Comparison of ENCODE assay signal across 8 mouse cellular contexts in the genomic region with DNA sequence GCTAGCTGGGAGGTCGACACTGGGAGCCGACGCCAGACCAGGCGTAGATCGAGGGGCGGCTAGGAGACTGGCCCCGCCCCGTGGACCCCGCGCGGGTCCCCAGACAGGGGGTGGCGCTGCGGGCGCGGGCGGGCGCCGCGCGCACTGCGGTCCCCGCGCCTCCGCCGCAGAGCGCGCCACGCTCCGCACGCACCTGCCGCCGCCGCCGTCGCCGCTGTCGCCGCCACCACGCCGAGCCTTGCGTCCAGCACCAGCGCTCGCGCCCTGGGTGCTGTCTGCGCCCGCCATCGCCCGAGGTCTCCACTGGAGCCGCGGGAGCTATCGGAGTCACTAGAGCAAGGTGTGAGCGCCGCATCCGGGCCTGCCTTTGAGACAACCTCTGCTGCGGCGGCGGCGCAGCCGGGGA. TPM values are rescaled to one million over a fixed set of nuclear protein-coding genes. Genes with fewer than 3 reads are reported as not detected.
DNase-seq lines count a peak whose midpoint lies in the region; ATAC-seq and TF ChIP-seq lines count a peak whose summit lies in the region.

A gene (plus strand): TSS at position 155 of the 406 bp plus-strand sequence.
A gene (minus strand): TSS at position 352 of the 406 bp plus-strand sequence.

- H3K4me3 ChIP-seq in heart, postnatal 0 days (ENCODE audit: low read depth, low read length): peak within 1 kb of the TSS; percentile 41
- H3K4me3 ChIP-seq in E14TG2a.4 (replicated peaks; ENCODE audit: low read length): peak within 1 kb of the TSS; percentile 78
- peak within 1 kb of the TSS; percentile 48 for H3K4me3 ChIP-seq in intestine, embryonic 14.5 days (ENCODE audit: low read depth, low read length)
- no peak within 1 kb of the TSS for H3K4me3 ChIP-seq in myocyte

- H3K27ac ChIP-seq in heart, postnatal 0 days (ENCODE audit: low read depth): no peak within 1 kb of the TSS
- H3K27ac ChIP-seq in intestine, embryonic 14.5 days (ENCODE audit: low read depth): no peak within 1 kb of the TSS

- WGBS in heart, postnatal 0 days: under 1% methylated on average over 16 of the region's 59 CpGs
- WGBS in intestine, embryonic 14.5 days: under 1% methylated on average over 36 of the region's 59 CpGs

- no peak for DNase-seq in heart, postnatal 0 days (ENCODE audit: low spot score)
- no peak for DNase-seq in heart, adult 18-20 months
- DNase-seq in cerebellum, postnatal 25 days: peak; percentile 72 to 81
- DNase-seq in intestine, embryonic 14.5 days (ENCODE audit: low spot score): no peak
- no peak for DNase-seq in ovary, postnatal 14 days (ENCODE audit: low spot score)
- DNase-seq in frontal cortex, postnatal 36 days (ENCODE audit: low spot score in 2 of 2): no peak

- H3K9ac ChIP-seq in heart, postnatal 0 days (replicated peaks; ENCODE audit: low read depth, low read length): 0 out of 2 replicates have a peak within 1 kb of the TSS, but pooled peaks have one; percentile 7
- peak within 1 kb of the TSS; percentile 43 for H3K9ac ChIP-seq in intestine, embryonic 14.5 days (ENCODE audit: low read length)

- H3K4me2 ChIP-seq in heart, postnatal 0 days (ENCODE audit: low read depth, low read length): peak within 1 kb of the TSS; percentile 66
- peak within 1 kb of the TSS; percentile 94 for H3K4me2 ChIP-seq in intestine, embryonic 14.5 days (ENCODE audit: low read length)
- peak within 1 kb of the TSS; percentile 65 for H3K4me2 ChIP-seq in myocyte (ENCODE audit: low read depth)

- H3K27me3 ChIP-seq in heart, postnatal 0 days (ENCODE audit: control insufficient read depth, insufficient read depth, low read length): peaks cover 43% of the 10 kb centered on the region
- H3K27me3 ChIP-seq in E14TG2a.4 (ENCODE audit: insufficient read depth, low read length): peaks cover 15% of the 10 kb centered on the region
- H3K27me3 ChIP-seq in intestine, embryonic 14.5 days (replicated peaks; ENCODE audit: control insufficient read depth, insufficient read depth, low read length): peaks cover 22% of the 10 kb centered on the region
- H3K27me3 ChIP-seq in myocyte (ENCODE audit: control insufficient read depth, insufficient read depth, insufficient read length): peaks cover 18% of the 10 kb centered on the region

- TF ChIP-seq EP300 in heart, postnatal 0 days (IDR thresholded peaks at IDR 0.05; ENCODE audit: low read depth): no peak

- H3ac ChIP-seq in myocyte (ENCODE audit: control insufficient read depth, insufficient read length): no peak within 1 kb of the TSS

- H3K79me2 ChIP-seq in myocyte (ENCODE audit: control insufficient read depth, insufficient read depth): no peaks in the 10 kb centered on the region

- no peak for ATAC-seq in heart, postnatal 0 days (ENCODE audit: insufficient read depth, low read depth)
- ATAC-seq in intestine, embryonic 14.5 days (replicated peaks; ENCODE audit: low FRiP score, low TSS enrichment, low read depth): no peak; the same call in 1 of the 2 replicates

- no peak for TF ChIP-seq POLR2A in myocyte (IDR thresholded peaks at IDR 0.05; ENCODE audit: insufficient read length, low read depth)

- H3K9me3 ChIP-seq in heart, postnatal 0 days (replicated peaks; ENCODE audit: control insufficient read depth, low read length): no peaks in the 10 kb centered on the region
- no peaks in the 10 kb centered on the region for H3K9me3 ChIP-seq in E14TG2a.4 (ENCODE audit: low read length)
- H3K9me3 ChIP-seq in intestine, embryonic 14.5 days (ENCODE audit: control insufficient read depth, low read length): no peaks in the 10 kb centered on the region

- peaks cover 7% of the 10 kb centered on the region for H3K4me1 ChIP-seq in heart, postnatal 0 days (ENCODE audit: control insufficient read depth, insufficient read depth)
- H3K4me1 ChIP-seq in E14TG2a.4 (replicated peaks; ENCODE audit: low read depth, low read length): peaks cover 85% of the 10 kb centered on the region
- H3K4me1 ChIP-seq in intestine, embryonic 14.5 days (replicated peaks; ENCODE audit: control insufficient read depth, insufficient read depth, low read length): peaks cover 6% of the 10 kb centered on the region; the same call in 1 of the 2 replicates

- TF ChIP-seq CTCF in heart, postnatal 0 days (IDR thresholded peaks at IDR 0.05; ENCODE audit: low read depth): no peak
- TF ChIP-seq CTCF in E14TG2a.4 (conservative IDR thresholded peaks at IDR 0.05; ENCODE audit: low read length): no peak

- H3K36me3 ChIP-seq in heart, postnatal 0 days (replicated peaks; ENCODE audit: control insufficient read depth, insufficient read depth, low read length): no peaks in the 10 kb centered on the region
- H3K36me3 ChIP-seq in E14TG2a.4 (ENCODE audit: insufficient read depth, low read length) (peaks cover 34% of the 10 kb centered on the region), myocyte (ENCODE audit: control insufficient read depth, insufficient read depth) (no peaks in the 10 kb centered on the region)
- peaks cover 8% of the 10 kb centered on the region; the same call in 1 of the 2 replicates for H3K36me3 ChIP-seq in intestine, embryonic 14.5 days (ENCODE audit: control insufficient read depth, insufficient read depth, low read length)

TF ChIP-seq in myocyte, 11 proteins besides CTCF, POLR2A, EP300 and RAD21:
- TF ChIP-seq SRF (IDR thresholded peaks at IDR 0.05; ENCODE audit: control insufficient read depth, insufficient read length, low read depth) (no peak), MYOG (IDR thresholded peaks at IDR 0.05; ENCODE audit: control insufficient read depth in 1 of 3, insufficient read depth in 1 of 3, insufficient read length in 2 of 3, low read depth in 2 of 3) (peak in 1 of 3 experiments; percentile 6)
TF ChIP-seq in myocyte: peak in this region for 1.

RNA-seq across cellular contexts. Expression of the first gene that starts in this region (rescaled TPM):
- 2.4 and 4.1 TPM in 2 replicates for total RNA-seq in heart, postnatal 0 days (2014; rRNA removed; ENCODE audit: low replicate concordance)
- 0.92 and 1.1 TPM in 2 replicates for polyA plus RNA-seq in heart, postnatal 0 days (2015; fragmentation: Nextera tagmentation; extraction: Ambion mirVana)
- 1 to 10 TPM; 1.5 to 1.7 TPM for total RNA-seq in heart, adult 18-20 months (2021)
- polyA plus RNA-seq in intestine, embryonic 14.5 days (2014; fragmentation: Nextera tagmentation; extraction: Ambion mirVana): 15.7 and 18.7 TPM in 2 replicates
- 0.59 TPM for polyA plus RNA-seq in myocyte (2012; fragmentation: generic; extraction: Trizol)

RNA-seq across cellular contexts. Expression of the second gene that starts in this region (rescaled TPM):
- total RNA-seq in heart, postnatal 0 days (2014; rRNA removed; ENCODE audit: low replicate concordance): not detected in 2 replicates
- polyA plus RNA-seq in heart, postnatal 0 days (2015; fragmentation: Nextera tagmentation; extraction: Ambion mirVana): not detected in 2 replicates
- not detected for total RNA-seq in heart, adult 18-20 months (2021)
- 0.30 TPM in 1 of 2 replicates, not detected in the other for polyA plus RNA-seq in intestine, embryonic 14.5 days (2014; fragmentation: Nextera tagmentation; extraction: Ambion mirVana)
- not detected for polyA plus RNA-seq in myocyte (2012; fragmentation: generic; extraction: Trizol)

Comparison
In these comparisons a context has a peak if more than half of its experiments do, and no peak if none do; other contexts are left out.
1. DNase-seq: peak in cerebellum, postnatal 25 days (2 of 2); none in heart, postnatal 0 days (single experiment), heart, adult 18-20 months (0 of 2), intestine, embryonic 14.5 days (single experiment), ovary, postnatal 14 days (single experiment) and frontal cortex, postnatal 36 days (0 of 2).
2. Peak in every context shown above with its lines, with median percentiles within 50 percentile points of each other: H3K4me2 ChIP-seq.